Mouse (Mus musculus): Measurements from ENCODE around the gene Arhgap27. TPM values are rescaled to one million over a fixed set of nuclear protein-coding genes. Genes with fewer than 3 reads are reported as not detected.
A peak's percentile ranks its signal among the peaks of the same experiment; 100 is the strongest.

Arhgap27 gene
- polyA plus RNA-seq, 1 experiment from 2014 or later, result 16.4 TPM

- no peak overlapping the region for H3K9ac ChIP-seq (replicated peaks; ENCODE audit: low read depth, low read length)
- WGBS, result 81% methylated on average over 3 of the region's 3 CpGs
- peaks cover 3% of the 10 kb centered on the region; the same call in 1 of the 2 replicates for H3K27me3 ChIP-seq (ENCODE audit: control insufficient read depth, insufficient read depth, low read length)
Observed at GRCm38 (mm10) chr11:103365022-103365421, 1.5 kb upstream of the Arhgap27 start.

GRCm38 (mm10) chr11:103364335-103364734 lies 843 bp upstream of the Arhgap27 start:
- 50% methylated on average over 5 of the region's 5 CpGs for WGBS
- Histone ChIP-seq H3K27ac (ENCODE audit: low read length) (peak overlapping the region; percentile 3; the same call in 1 of the 2 replicates), H3K4me1 (ENCODE audit: control insufficient read depth, insufficient read depth, low read length) (peaks cover 14% of the 10 kb centered on the region; the same call in 1 of the 2 replicates), H3K36me3 (ENCODE audit: control insufficient read depth, insufficient read depth, low read length) (peaks cover 6% of the 10 kb centered on the region; the same call in 1 of the 2 replicates), H3K9me3 (ENCODE audit: control insufficient read depth, low read depth, low read length) (no peaks in the 10 kb centered on the region), H3K4me2 (replicated peaks; ENCODE audit: low read depth, low read length) (no peak overlapping the region), H3K9ac (replicated peaks; ENCODE audit: low read depth, low read length) (no peak overlapping the region), H3K27me3 (ENCODE audit: control insufficient read depth, insufficient read depth, low read length) (peaks cover 7% of the 10 kb centered on the region), H3K4me3 (ENCODE audit: low read depth, low read length) (no peak overlapping the region)
- no peak for ATAC-seq (ENCODE audit: insufficient number of reproducible peaks, insufficient read depth, low FRiP score, low read depth)

More at GRCm38 (mm10) chr11:103365022-103365421, 1.5 kb upstream of the Arhgap27 start:
- peaks cover 12% of the 10 kb centered on the region; the same call in 1 of the 2 replicates for H3K4me1 ChIP-seq (ENCODE audit: control insufficient read depth, insufficient read depth, low read length)
- ATAC-seq (ENCODE audit: insufficient number of reproducible peaks, insufficient read depth, low FRiP score, low read depth), result no peak
- no peak overlapping the region for H3K27ac ChIP-seq (ENCODE audit: low read length)
- H3K4me2 ChIP-seq (replicated peaks; ENCODE audit: low read depth, low read length), result no peak overlapping the region
- H3K36me3 ChIP-seq (ENCODE audit: control insufficient read depth, insufficient read depth, low read length), result peaks cover 7% of the 10 kb centered on the region; the same call in 1 of the 2 replicates
- H3K9me3 ChIP-seq (ENCODE audit: control insufficient read depth, low read depth, low read length), result no peaks in the 10 kb centered on the region
- H3K4me3 ChIP-seq (ENCODE audit: low read depth, low read length), result no peak overlapping the region

GRCm38 (mm10) chr11:103362521-103363181 lies 841 bp downstream of the Arhgap27 start:
- ATAC-seq (ENCODE audit: insufficient number of reproducible peaks, insufficient read depth, low FRiP score, low read depth), result peak; percentile 4; the same call in 1 of the 2 replicates
- H3K4me2 ChIP-seq (replicated peaks; ENCODE audit: low read depth, low read length), result peak overlapping the region; percentile 74
- peaks cover 6% of the 10 kb centered on the region; the same call in 1 of the 2 replicates for H3K36me3 ChIP-seq (ENCODE audit: control insufficient read depth, insufficient read depth, low read length)
- H3K9ac ChIP-seq (replicated peaks; ENCODE audit: low read depth, low read length), result peak overlapping the region; percentile 42
- 1% methylated on average over 33 of the region's 33 CpGs for WGBS
- peaks cover 15% of the 10 kb centered on the region; the same call in 1 of the 2 replicates for H3K4me1 ChIP-seq (ENCODE audit: control insufficient read depth, insufficient read depth, low read length)
- peak overlapping the region; percentile 81 for H3K27ac ChIP-seq (ENCODE audit: low read length)
- peaks cover 8% of the 10 kb centered on the region for H3K27me3 ChIP-seq (ENCODE audit: control insufficient read depth, insufficient read depth, low read length)
- H3K4me3 ChIP-seq (ENCODE audit: low read depth, low read length), result peak overlapping the region; percentile 46
- H3K9me3 ChIP-seq (ENCODE audit: control insufficient read depth, low read depth, low read length), result no peaks in the 10 kb centered on the region

GRCm38 (mm10) chr11:103362054-103362432 lies 1.4 kb downstream of the Arhgap27 start:
- peak overlapping the region; percentile 74 for H3K4me2 ChIP-seq (replicated peaks; ENCODE audit: low read depth, low read length)
- H3K27me3 ChIP-seq (ENCODE audit: control insufficient read depth, insufficient read depth, low read length), result peaks cover 8% of the 10 kb centered on the region
- peak; percentile 51; the same call in 1 of the 2 replicates for ATAC-seq (ENCODE audit: insufficient number of reproducible peaks, insufficient read depth, low FRiP score, low read depth)
- peaks cover 6% of the 10 kb centered on the region; the same call in 1 of the 2 replicates for H3K36me3 ChIP-seq (ENCODE audit: control insufficient read depth, insufficient read depth, low read length)
- H3K9me3 ChIP-seq (ENCODE audit: control insufficient read depth, low read depth, low read length), result no peaks in the 10 kb centered on the region
- H3K27ac ChIP-seq (ENCODE audit: low read length), result peak overlapping the region; percentile 81; the same call in 1 of the 2 replicates
- peak overlapping the region; percentile 46 for H3K4me3 ChIP-seq (ENCODE audit: low read depth, low read length)
- H3K4me1 ChIP-seq (ENCODE audit: control insufficient read depth, insufficient read depth, low read length), result peaks cover 15% of the 10 kb centered on the region; the same call in 1 of the 2 replicates
- WGBS, result 3% methylated on average over 13 of the region's 13 CpGs
- H3K9ac ChIP-seq (replicated peaks; ENCODE audit: low read depth, low read length), result peak overlapping the region; percentile 42; the same call in 1 of the 2 replicates

- Histone ChIP-seq H3K4me2 (replicated peaks; ENCODE audit: low read depth, low read length) (peak overlapping the region; percentile 74), H3K27ac (ENCODE audit: low read length) (peak overlapping the region; percentile 81; the same call in 1 of the 2 replicates), H3K4me1 (ENCODE audit: control insufficient read depth, insufficient read depth, low read length) (peaks cover 15% of the 10 kb centered on the region; the same call in 1 of the 2 replicates), H3K9me3 (ENCODE audit: control insufficient read depth, low read depth, low read length) (no peaks in the 10 kb centered on the region), H3K9ac (replicated peaks; ENCODE audit: low read depth, low read length) (no peak overlapping the region), H3K27me3 (ENCODE audit: control insufficient read depth, insufficient read depth, low read length) (peaks cover 8% of the 10 kb centered on the region), H3K4me3 (ENCODE audit: low read depth, low read length) (peak overlapping the region; percentile 46), H3K36me3 (ENCODE audit: control insufficient read depth, insufficient read depth, low read length) (peaks cover 1% of the 10 kb centered on the region; the same call in 1 of the 2 replicates)
- WGBS, result 6% methylated on average over 25 of the region's 25 CpGs
- ATAC-seq (ENCODE audit: insufficient number of reproducible peaks, insufficient read depth, low FRiP score, low read depth), result peak; percentile 53; the same call in 1 of the 2 replicates
Observed at GRCm38 (mm10) chr11:103361396-103362053, 2.0 kb downstream of the Arhgap27 start.

GRCm38 (mm10) chr11:103360661-103361081 lies 2.8 kb downstream of the Arhgap27 start:
- Histone ChIP-seq H3K4me1 (ENCODE audit: control insufficient read depth, insufficient read depth, low read length) (peaks cover 15% of the 10 kb centered on the region; the same call in 1 of the 2 replicates), H3K4me2 (replicated peaks; ENCODE audit: low read depth, low read length) (peak overlapping the region; percentile 74), H3K36me3 (ENCODE audit: control insufficient read depth, insufficient read depth, low read length) (no peaks in the 10 kb centered on the region), H3K9ac (replicated peaks; ENCODE audit: low read depth, low read length) (peak overlapping the region; percentile 46), H3K27ac (ENCODE audit: low read length) (no peak overlapping the region), H3K9me3 (ENCODE audit: control insufficient read depth, low read depth, low read length) (no peaks in the 10 kb centered on the region), H3K27me3 (ENCODE audit: control insufficient read depth, insufficient read depth, low read length) (peaks cover 8% of the 10 kb centered on the region), H3K4me3 (ENCODE audit: low read depth, low read length) (peak overlapping the region; percentile 46)
- WGBS, result 3% methylated on average over 48 of the region's 48 CpGs
- no peak; the same call in 1 of the 2 replicates for ATAC-seq (ENCODE audit: insufficient number of reproducible peaks, insufficient read depth, low FRiP score, low read depth)

GRCm38 (mm10) chr11:103359841-103360641 lies 3.5 kb downstream of the Arhgap27 start:
- Histone ChIP-seq H3K9me3 (ENCODE audit: control insufficient read depth, low read depth, low read length) (no peaks in the 10 kb centered on the region), H3K4me3 (ENCODE audit: low read depth, low read length) (peak overlapping the region; percentile 46), H3K27ac (ENCODE audit: low read length) (no peak overlapping the region), H3K27me3 (ENCODE audit: control insufficient read depth, insufficient read depth, low read length) (peaks cover 8% of the 10 kb centered on the region), H3K36me3 (ENCODE audit: control insufficient read depth, insufficient read depth, low read length) (no peaks in the 10 kb centered on the region), H3K4me1 (ENCODE audit: control insufficient read depth, insufficient read depth, low read length) (peaks cover 15% of the 10 kb centered on the region; the same call in 1 of the 2 replicates), H3K4me2 (replicated peaks; ENCODE audit: low read depth, low read length) (peak overlapping the region; percentile 74), H3K9ac (replicated peaks; ENCODE audit: low read depth, low read length) (peak overlapping the region; percentile 46)
- 2% methylated on average over 60 of the region's 60 CpGs for WGBS
- ATAC-seq (ENCODE audit: insufficient number of reproducible peaks, insufficient read depth, low FRiP score, low read depth), result peak; percentile 38; the same call in 1 of the 2 replicates

All from stomach, embryonic 14.5 days (tissue).